In the genomic region with DNA sequence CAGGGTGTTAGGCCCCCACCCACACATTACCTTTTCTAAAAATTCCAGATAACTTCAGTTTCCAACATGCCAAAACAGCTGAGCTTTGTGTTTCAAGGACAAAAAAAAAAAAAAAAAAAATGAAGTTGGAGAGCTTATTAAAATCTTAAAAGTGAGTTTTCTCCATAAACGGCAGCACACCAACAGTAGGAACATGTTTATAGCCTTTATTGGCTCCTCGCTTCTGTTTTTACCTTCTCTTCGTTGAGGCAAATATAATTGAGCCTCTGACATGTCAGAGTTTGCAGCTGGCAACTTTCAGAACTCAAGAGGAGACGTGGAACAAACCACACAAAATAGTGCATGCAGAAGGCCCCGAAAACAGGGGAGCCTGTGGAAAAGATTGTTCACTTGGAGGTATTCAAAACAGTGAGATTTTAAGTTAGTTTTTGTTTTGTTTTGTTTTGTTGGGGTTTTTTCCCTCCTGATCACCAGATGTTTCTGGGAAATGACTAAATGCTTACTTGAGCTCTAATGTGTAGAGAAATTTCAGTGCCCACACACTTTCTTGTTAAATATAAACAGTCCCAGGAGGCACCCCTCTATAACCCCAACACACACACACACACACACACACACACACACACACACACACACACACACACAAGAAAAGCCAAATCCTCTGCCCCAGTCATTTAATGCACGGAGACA, we compare ENCODE assay signal across 13 mouse cellular contexts.
"Had no signal": no experiment of that assay in that cellular context is flagged by ENCODE, and none has a peak within 500 bp of the region (broad histone marks: within the 10 kb centered on the region; RNA-seq: fewer than 3 reads in every experiment).

No protein-coding gene starts in this region.

- H3K4me1 ChIP-seq: liver, embryonic 15.5 days; midbrain, embryonic 10.5 days; neural tube, embryonic 12.5 days had no signal

- H3K9ac ChIP-seq: liver, embryonic 15.5 days; lung, embryonic 14.5 days; neural tube, embryonic 12.5 days had no signal

- H3K27me3 ChIP-seq: liver, embryonic 15.5 days; neural tube, embryonic 12.5 days had no signal

- H3K4me2 ChIP-seq: liver, embryonic 11.5 days; liver, embryonic 15.5 days; lung, embryonic 14.5 days; neural tube, embryonic 12.5 days had no signal

- H3K36me3 ChIP-seq: liver, embryonic 15.5 days had no signal

- DNase-seq: kidney, postnatal 25 days; lung, embryonic 14.5 days; lung, postnatal 10 days; lung, postnatal 4 days; midbrain, embryonic 14.5 days; spleen, adult 18-20 months; thymus, adult 2 months; thymus, postnatal 25 days had no signal

- H3K4me3 ChIP-seq: left cerebral cortex, adult 2 months; liver, embryonic 15.5 days; midbrain, embryonic 10.5 days; neural tube, embryonic 12.5 days had no signal

- H3K9me3 ChIP-seq: liver, embryonic 15.5 days; neural tube, embryonic 12.5 days had no signal

- H3K27ac ChIP-seq: left cerebral cortex, adult 2 months; liver, embryonic 15.5 days; midbrain, embryonic 10.5 days; neural tube, embryonic 12.5 days had no signal
